Mouse (Mus musculus): ENCODE data around the gene Mmadhc. TPM values are rescaled to one million over a fixed set of nuclear protein-coding genes. Genes with fewer than 3 reads are reported as not detected.

Gene Mmadhc
- polyA plus RNA-seq, 1 experiment from 2014 or later, result 90.6 TPM

GRCm38 (mm10) chr2:50272165-50272564 lies 24.4 kb downstream of the Mmadhc start:
- no peaks in the 10 kb centered on the region for H3K9me3 ChIP-seq (ENCODE audit: low read length)
- 37% methylated on average over 5 of the region's 5 CpGs for WGBS (ENCODE audit: insufficient replicate concordance)
- TF ChIP-seq CTCF (IDR thresholded peaks at IDR 0.05; ENCODE audit: low read depth) (peak; percentile 62), EP300 (IDR thresholded peaks at IDR 0.05; ENCODE audit: low read depth) (no peak)
- ATAC-seq (no peak), DNase-seq (no peak)
- H3K4me2 ChIP-seq (ENCODE audit: low read depth, low read length), result no peak overlapping the region
- no peak overlapping the region for H3K27ac ChIP-seq (ENCODE audit: low read depth)
- no peak overlapping the region for H3K9ac ChIP-seq (replicated peaks)
- H3K27me3 ChIP-seq (ENCODE audit: insufficient read depth, low read length), result no peaks in the 10 kb centered on the region
- 0 out of 2 replicates have a peak, but pooled peaks cover 5% of the 10 kb centered on the region for H3K36me3 ChIP-seq (replicated peaks; ENCODE audit: insufficient read depth, low read length)
- H3K4me3 ChIP-seq (ENCODE audit: low read depth, low read length), result no peak overlapping the region
- peaks cover 2% of the 10 kb centered on the region; the same call in 1 of the 2 replicates for H3K4me1 ChIP-seq (ENCODE audit: insufficient read depth)

GRCm38 (mm10) chr2:50268514-50268913 lies 28.1 kb downstream of the Mmadhc start:
- Histone ChIP-seq H3K9me3 (ENCODE audit: low read length) (no peaks in the 10 kb centered on the region), H3K36me3 (replicated peaks; ENCODE audit: insufficient read depth, low read length) (no peaks in the 10 kb centered on the region), H3K4me2 (ENCODE audit: low read depth, low read length) (no peak overlapping the region), H3K4me3 (ENCODE audit: low read depth, low read length) (no peak overlapping the region), H3K9ac (replicated peaks) (no peak overlapping the region), H3K27me3 (ENCODE audit: insufficient read depth, low read length) (no peaks in the 10 kb centered on the region), H3K4me1 (ENCODE audit: insufficient read depth) (peaks cover 2% of the 10 kb centered on the region; the same call in 1 of the 2 replicates), H3K27ac (ENCODE audit: low read depth) (no peak overlapping the region)
- TF ChIP-seq CTCF (IDR thresholded peaks at IDR 0.05; ENCODE audit: low read depth), result no peak
- no peak for TF ChIP-seq EP300 (IDR thresholded peaks at IDR 0.05; ENCODE audit: low read depth)
- whole genome bisulfite sequencing (ENCODE audit: insufficient replicate concordance), result 77% methylated on average over 2 of the region's 2 CpGs
- ATAC-seq, result no peak
- no peak for DNase-seq

- ATAC-seq (no peak), DNase-seq (no peak)
- Histone ChIP-seq H3K27me3 (ENCODE audit: insufficient read depth, low read length) (no peaks in the 10 kb centered on the region), H3K9me3 (ENCODE audit: low read length) (no peaks in the 10 kb centered on the region), H3K27ac (ENCODE audit: low read depth) (no peak overlapping the region), H3K36me3 (replicated peaks; ENCODE audit: insufficient read depth, low read length) (no peaks in the 10 kb centered on the region), H3K4me3 (ENCODE audit: low read depth, low read length) (no peak overlapping the region), H3K9ac (replicated peaks) (no peak overlapping the region), H3K4me1 (ENCODE audit: insufficient read depth) (no peaks in the 10 kb centered on the region), H3K4me2 (ENCODE audit: low read depth, low read length) (no peak overlapping the region)
- TF ChIP-seq CTCF (IDR thresholded peaks at IDR 0.05; ENCODE audit: low read depth) (no peak), EP300 (IDR thresholded peaks at IDR 0.05; ENCODE audit: low read depth) (no peak)
Observed at GRCm38 (mm10) chr2:50267046-50267445, 29.6 kb downstream of the Mmadhc start.

GRCm38 (mm10) chr2:50265215-50265785 lies 31.3 kb downstream of the Mmadhc start:
- H3K4me1 ChIP-seq (ENCODE audit: insufficient read depth), result no peaks in the 10 kb centered on the region
- no peaks in the 10 kb centered on the region for H3K27me3 ChIP-seq (ENCODE audit: insufficient read depth, low read length)
- H3K9ac ChIP-seq (replicated peaks), result no peak overlapping the region
- H3K36me3 ChIP-seq (replicated peaks; ENCODE audit: insufficient read depth, low read length), result no peaks in the 10 kb centered on the region
- no peak overlapping the region for H3K4me3 ChIP-seq (ENCODE audit: low read depth, low read length)
- TF ChIP-seq CTCF (IDR thresholded peaks at IDR 0.05; ENCODE audit: low read depth), result no peak
- ATAC-seq, result no peak
- H3K9me3 ChIP-seq (ENCODE audit: low read length), result no peaks in the 10 kb centered on the region
- WGBS (ENCODE audit: insufficient replicate concordance), result 46% methylated on average over 2 of the region's 2 CpGs
- H3K4me2 ChIP-seq (ENCODE audit: low read depth, low read length), result no peak overlapping the region
- H3K27ac ChIP-seq (ENCODE audit: low read depth), result no peak overlapping the region
- no peak for DNase-seq

- Histone ChIP-seq H3K27me3 (ENCODE audit: insufficient read depth, low read length) (no peaks in the 10 kb centered on the region), H3K27ac (ENCODE audit: low read depth) (no peak overlapping the region), H3K4me3 (ENCODE audit: low read depth, low read length) (no peak overlapping the region), H3K9me3 (ENCODE audit: low read length) (no peaks in the 10 kb centered on the region), H3K36me3 (replicated peaks; ENCODE audit: insufficient read depth, low read length) (no peaks in the 10 kb centered on the region), H3K4me1 (ENCODE audit: insufficient read depth) (no peaks in the 10 kb centered on the region), H3K9ac (replicated peaks) (no peak overlapping the region), H3K4me2 (ENCODE audit: low read depth, low read length) (no peak overlapping the region)
- no peak for ATAC-seq
- DNase-seq, result no peak
- no peak for TF ChIP-seq CTCF (IDR thresholded peaks at IDR 0.05; ENCODE audit: low read depth)
- no peak for TF ChIP-seq EP300 (IDR thresholded peaks at IDR 0.05; ENCODE audit: low read depth)
- WGBS (ENCODE audit: insufficient replicate concordance), result 70% methylated on average over 6 of the region's 6 CpGs
Observed at GRCm38 (mm10) chr2:50264059-50264458, 32.5 kb downstream of the Mmadhc start.

GRCm38 (mm10) chr2:50254955-50255354 lies 41.6 kb downstream of the Mmadhc start:
- ATAC-seq, result no peak
- no peaks in the 10 kb centered on the region for H3K27me3 ChIP-seq (ENCODE audit: insufficient read depth, low read length)
- H3K4me2 ChIP-seq (ENCODE audit: low read depth, low read length), result no peak overlapping the region
- no peak overlapping the region for H3K9ac ChIP-seq (replicated peaks)
- no peaks in the 10 kb centered on the region for H3K4me1 ChIP-seq (ENCODE audit: insufficient read depth)
- no peaks in the 10 kb centered on the region for H3K36me3 ChIP-seq (replicated peaks; ENCODE audit: insufficient read depth, low read length)
- no peak overlapping the region for H3K4me3 ChIP-seq (ENCODE audit: low read depth, low read length)
- DNase-seq, result no peak
- H3K27ac ChIP-seq (ENCODE audit: low read depth), result no peak overlapping the region
- no peaks in the 10 kb centered on the region for H3K9me3 ChIP-seq (ENCODE audit: low read length)
- no peak for TF ChIP-seq CTCF (IDR thresholded peaks at IDR 0.05; ENCODE audit: low read depth)
- WGBS (ENCODE audit: insufficient replicate concordance), result 79% methylated on average over 5 of the region's 5 CpGs

- no peak for ATAC-seq
- Histone ChIP-seq H3K27me3 (ENCODE audit: insufficient read depth, low read length) (no peaks in the 10 kb centered on the region), H3K9ac (replicated peaks) (no peak overlapping the region), H3K4me3 (ENCODE audit: low read depth, low read length) (no peak overlapping the region), H3K4me1 (ENCODE audit: insufficient read depth) (no peaks in the 10 kb centered on the region), H3K36me3 (replicated peaks; ENCODE audit: insufficient read depth, low read length) (no peaks in the 10 kb centered on the region), H3K4me2 (ENCODE audit: low read depth, low read length) (no peak overlapping the region), H3K9me3 (ENCODE audit: low read length) (no peaks in the 10 kb centered on the region), H3K27ac (ENCODE audit: low read depth) (no peak overlapping the region)
- WGBS (ENCODE audit: insufficient replicate concordance), result 64% methylated on average over 3 of the region's 3 CpGs
- no peak for DNase-seq
- no peak for TF ChIP-seq EP300 (IDR thresholded peaks at IDR 0.05; ENCODE audit: low read depth)
- TF ChIP-seq CTCF (IDR thresholded peaks at IDR 0.05; ENCODE audit: low read depth), result no peak
Observed at GRCm38 (mm10) chr2:50248551-50248950, 48.0 kb downstream of the Mmadhc start.
